Mouse (Mus musculus) erythroblast, embryonic 14.5 days (primary cell): ENCODE results near the gene Nexn. TPM values are rescaled to one million over a fixed set of nuclear protein-coding genes. Genes with fewer than 3 reads are reported as not detected.

ENCODE experiments used
- H3K27me3 ChIP-seq: 2 replicates; pipeline ENCODE4 v1.6.1; 2012; ENCODE audit warnings: inconsistent platforms; ENCODE audit not compliant: control insufficient read depth
- H3K36me3 ChIP-seq: 2 replicates; pipeline ENCODE4 v1.6.1; 2012; ENCODE audit warnings: mild to moderate bottlenecking, inconsistent platforms; ENCODE audit not compliant: control insufficient read depth
- H3K4me1 ChIP-seq: 2 replicates; pipeline ENCODE4 v1.6.1; 2012; ENCODE audit warnings: inconsistent platforms; ENCODE audit not compliant: control insufficient read depth
- H3K4me3 ChIP-seq: replicated peaks from 2 replicates; pipeline ENCODE3; 2012; ENCODE audit warnings: moderate library complexity, mild to moderate bottlenecking, inconsistent platforms
- H3K9me3 ChIP-seq: 2 replicates; pipeline ENCODE4 v1.6.1; 2012; ENCODE audit warnings: low read length, inconsistent platforms, mixed read lengths; ENCODE audit not compliant: control insufficient read depth
- GATA1 ChIP-seq: IDR thresholded peaks from 2 replicates; pipeline ENCODE4 v1.6.1; 2012; ENCODE audit warnings: low read length, inconsistent platforms, mixed read lengths
- TAL1 ChIP-seq: IDR thresholded peaks from 3 replicates; pipeline ENCODE4 v1.6.1; 2012; ENCODE audit warnings: low read length, inconsistent platforms, mixed read lengths
- polyA plus RNA-seq: library from polyadenylated mRNA; stranded (reverse); fragments of >175 nt; gene quantifications from 2 replicates; pipeline ENCODE4 v1.2.3, GENCODE M21; 2012

Gene Nexn
- polyA plus RNA-seq, 1 experiment = not detected

- H3K36me3 ChIP-seq = peaks cover 21% of the 10 kb centered on the region
Measured at GRCm38 (mm10) chr3:152300376-152301337, 34.5 kb upstream of the Nexn start.

GRCm38 (mm10) chr3:152295896-152296295 lies 29.7 kb upstream of the Nexn start:
- TF ChIP-seq GATA1 = no peak
- TF ChIP-seq TAL1 = no peak
- Histone ChIP-seq H3K36me3 (peaks cover 14% of the 10 kb centered on the region), H3K9me3 (no peaks in the 10 kb centered on the region), H3K27me3 (no peaks in the 10 kb centered on the region), H3K4me1 (no peaks in the 10 kb centered on the region), H3K4me3 (no peak overlapping the region)

More at GRCm38 (mm10) chr3:152300376-152301337, 34.5 kb upstream of the Nexn start:
- H3K27me3 ChIP-seq = no peaks in the 10 kb centered on the region
- no peak overlapping the region for H3K4me3 ChIP-seq
- TF ChIP-seq GATA1 = no peak
- TF ChIP-seq TAL1 = no peak
- H3K9me3 ChIP-seq = no peaks in the 10 kb centered on the region
- no peaks in the 10 kb centered on the region for H3K4me1 ChIP-seq

GRCm38 (mm10) chr3:152294400-152294799 lies 28.2 kb upstream of the Nexn start:
- H3K36me3 ChIP-seq = peaks cover 20% of the 10 kb centered on the region
- no peaks in the 10 kb centered on the region for H3K9me3 ChIP-seq

GRCm38 (mm10) chr3:152293530-152294181 lies 27.5 kb upstream of the Nexn start:
- Histone ChIP-seq H3K36me3 (peaks cover 22% of the 10 kb centered on the region), H3K27me3 (no peaks in the 10 kb centered on the region)
- no peak for TF ChIP-seq TAL1
- no peak for TF ChIP-seq GATA1

More at GRCm38 (mm10) chr3:152294400-152294799, 28.2 kb upstream of the Nexn start:
- Histone ChIP-seq H3K4me1 (no peaks in the 10 kb centered on the region), H3K4me3 (no peak overlapping the region), H3K27me3 (no peaks in the 10 kb centered on the region)
- TF ChIP-seq TAL1 (no peak), GATA1 (no peak)

GRCm38 (mm10) chr3:152291895-152292294 lies 25.7 kb upstream of the Nexn start:
- H3K4me3 ChIP-seq = no peak overlapping the region
- peaks cover 29% of the 10 kb centered on the region for H3K36me3 ChIP-seq
- TF ChIP-seq TAL1 (no peak), GATA1 (no peak)
- H3K27me3 ChIP-seq = no peaks in the 10 kb centered on the region
- no peaks in the 10 kb centered on the region for H3K9me3 ChIP-seq
- no peaks in the 10 kb centered on the region for H3K4me1 ChIP-seq

More at GRCm38 (mm10) chr3:152293530-152294181, 27.5 kb upstream of the Nexn start:
- Histone ChIP-seq H3K9me3 (no peaks in the 10 kb centered on the region), H3K4me3 (no peak overlapping the region), H3K4me1 (no peaks in the 10 kb centered on the region)

GRCm38 (mm10) chr3:152290175-152290798 lies 24.1 kb upstream of the Nexn start:
- no peaks in the 10 kb centered on the region for H3K9me3 ChIP-seq
- TF ChIP-seq GATA1 = no peak
- no peaks in the 10 kb centered on the region for H3K27me3 ChIP-seq
- peaks cover 22% of the 10 kb centered on the region for H3K36me3 ChIP-seq
- H3K4me1 ChIP-seq = no peaks in the 10 kb centered on the region
- no peak overlapping the region for H3K4me3 ChIP-seq

- TF ChIP-seq GATA1 (no peak), TAL1 (no peak)
Measured at GRCm38 (mm10) chr3:152288740-152289139, 22.6 kb upstream of the Nexn start.

GRCm38 (mm10) chr3:152288276-152288675 lies 22.1 kb upstream of the Nexn start:
- Histone ChIP-seq H3K36me3 (peaks cover 29% of the 10 kb centered on the region), H3K9me3 (no peaks in the 10 kb centered on the region), H3K4me1 (no peaks in the 10 kb centered on the region), H3K27me3 (no peaks in the 10 kb centered on the region), H3K4me3 (no peak overlapping the region)
- TF ChIP-seq TAL1 (no peak), GATA1 (no peak)

More at GRCm38 (mm10) chr3:152288740-152289139, 22.6 kb upstream of the Nexn start:
- H3K4me3 ChIP-seq = no peak overlapping the region
- H3K9me3 ChIP-seq = no peaks in the 10 kb centered on the region
- no peaks in the 10 kb centered on the region for H3K4me1 ChIP-seq
- H3K36me3 ChIP-seq = peaks cover 26% of the 10 kb centered on the region
- H3K27me3 ChIP-seq = no peaks in the 10 kb centered on the region

- peaks cover 31% of the 10 kb centered on the region for H3K36me3 ChIP-seq
Measured at GRCm38 (mm10) chr3:152287810-152288209, 21.7 kb upstream of the Nexn start.

More at GRCm38 (mm10) chr3:152287810-152288209, 21.7 kb upstream of the Nexn start:
- no peaks in the 10 kb centered on the region for H3K9me3 ChIP-seq
- H3K4me1 ChIP-seq = no peaks in the 10 kb centered on the region
- TF ChIP-seq TAL1 = no peak
- no peak for TF ChIP-seq GATA1
- no peaks in the 10 kb centered on the region for H3K27me3 ChIP-seq
- H3K4me3 ChIP-seq = no peak overlapping the region
